Mouse (Mus musculus) testis, adult 2 months (tissue): ENCODE measurements around the gene Pdzrn3.

Experiments used
- CTCF ChIP-seq: fragments of 200-500 bp; IDR thresholded peaks from 2 replicates; pipeline ENCODE4 v1.5.1; 2012; ENCODE audit warnings: low read depth, mild to moderate bottlenecking, inconsistent platforms, low read length, moderate library complexity; ENCODE audit not compliant: control insufficient read depth, insufficient read depth, insufficient replicate concordance
- POLR2A ChIP-seq: fragments of 200-500 bp; IDR thresholded peaks from 2 replicates; pipeline ENCODE4 v1.6.1; 2012; ENCODE audit warnings: low read depth, mild to moderate bottlenecking, inconsistent platforms, low read length, moderate library complexity; ENCODE audit not compliant: control insufficient read depth

- TF ChIP-seq CTCF (no peak), POLR2A (no peak)
Measured at GRCm38 (mm10) chr6:101125396-101125795, 252.3 kb downstream of the Pdzrn3 start.
